Comparison of ENCODE assay signal across 15 mouse cellular contexts in genomic region chr11:17686806-17687205, GRCm38 (mm10).
DNase-seq lines count a peak whose midpoint lies in the region; ATAC-seq and TF ChIP-seq lines count a peak whose summit lies in the region.
"Had no signal": no experiment of that assay in that cellular context is flagged by ENCODE, and none has a peak within 500 bp of the region (broad histone marks: within the 10 kb centered on the region; RNA-seq: fewer than 3 reads in every experiment).

No protein-coding gene starts in this region.

- peaks cover 9% of the 10 kb centered on the region; the same call in 1 of the 2 replicates for H3K4me1 ChIP-seq in forebrain, embryonic 13.5 days
- H3K4me1 ChIP-seq in forebrain, embryonic 11.5 days (replicated peaks; ENCODE audit: control insufficient read depth, insufficient read depth, low read length): 0 out of 2 replicates have a peak, but pooled peaks cover 4% of the 10 kb centered on the region
- peaks cover 5% of the 10 kb centered on the region; the same call in 1 of the 2 replicates for H3K4me1 ChIP-seq in intestine, embryonic 14.5 days (replicated peaks; ENCODE audit: control insufficient read depth, insufficient read depth, low read length)
- H3K4me1 ChIP-seq in intestine, embryonic 16.5 days (ENCODE audit: control insufficient read depth, insufficient read depth, low read length): no peaks in the 10 kb centered on the region
- H3K4me1 ChIP-seq in heart, postnatal 0 days (ENCODE audit: control insufficient read depth, insufficient read depth): peaks cover 10% of the 10 kb centered on the region
- H3K4me1 ChIP-seq: limb, embryonic 12.5 days had no signal

- no peak overlapping the region for H3K4me2 ChIP-seq in forebrain, embryonic 13.5 days
- H3K4me2 ChIP-seq in forebrain, embryonic 11.5 days (ENCODE audit: low read depth, low read length, severe bottlenecking): no peak overlapping the region
- no peak overlapping the region for H3K4me2 ChIP-seq in intestine, embryonic 14.5 days (ENCODE audit: low read length)
- no peak overlapping the region for H3K4me2 ChIP-seq in intestine, embryonic 16.5 days (ENCODE audit: low read depth, low read length)
- H3K4me2 ChIP-seq in heart, postnatal 0 days (ENCODE audit: low read depth, low read length): no peak overlapping the region
- H3K4me2 ChIP-seq: limb, embryonic 12.5 days had no signal

- peak; percentile 82; the same call in 1 of the 2 replicates for ATAC-seq in forebrain, embryonic 13.5 days
- ATAC-seq in forebrain, embryonic 11.5 days (replicated peaks; ENCODE audit: low FRiP score): no peak
- no peak for ATAC-seq in intestine, embryonic 14.5 days (replicated peaks; ENCODE audit: low FRiP score, low TSS enrichment, low read depth)
- no peak for ATAC-seq in intestine, embryonic 16.5 days
- ATAC-seq in heart, postnatal 0 days (ENCODE audit: insufficient read depth, low read depth): no peak

- DNase-seq in forebrain, embryonic 11.5 days (ENCODE audit: low spot score): no peak
- DNase-seq in intestine, embryonic 14.5 days (ENCODE audit: low spot score): no peak
- peak; percentile 18 for DNase-seq in adipocyte (ENCODE audit: low spot score)
- no peak for DNase-seq in heart, postnatal 0 days (ENCODE audit: low spot score)
- DNase-seq in left cerebral cortex, adult 8-10 months (ENCODE audit: low spot score in 2 of 2): no peak
- DNase-seq in right cerebral cortex, postnatal 25 days: no peak
- DNase-seq: adrenal gland, adult 8-10 months; cerebellum, adult 11 months; kidney, adult 8-10 months; layer of hippocampus, adult 9-11 months; thymus, adult 2 months had no signal

- no peak overlapping the region for H3K27ac ChIP-seq in forebrain, embryonic 13.5 days
- H3K27ac ChIP-seq in forebrain, embryonic 11.5 days (ENCODE audit: low read depth, low read length): no peak overlapping the region
- H3K27ac ChIP-seq in intestine, embryonic 14.5 days (ENCODE audit: low read depth): peak overlapping the region; percentile 38; the same call in 1 of the 2 replicates
- no peak overlapping the region for H3K27ac ChIP-seq in intestine, embryonic 16.5 days (ENCODE audit: low read length)
- H3K27ac ChIP-seq in heart, postnatal 0 days (ENCODE audit: low read depth): peak overlapping the region; percentile 61; the same call in 1 of the 2 replicates
- H3K27ac ChIP-seq: limb, embryonic 12.5 days; macrophage had no signal

- H3K9me3 ChIP-seq in forebrain, embryonic 13.5 days (replicated peaks): peaks cover 6% of the 10 kb centered on the region; the same call in 1 of the 2 replicates
- 0 out of 2 replicates have a peak, but pooled peaks cover 3% of the 10 kb centered on the region for H3K9me3 ChIP-seq in forebrain, embryonic 11.5 days (ENCODE audit: control insufficient read depth, low read length)
- H3K9me3 ChIP-seq in intestine, embryonic 14.5 days (ENCODE audit: control insufficient read depth, low read length): peaks cover 2% of the 10 kb centered on the region; the same call in 1 of the 2 replicates
- no peaks in the 10 kb centered on the region for H3K9me3 ChIP-seq in intestine, embryonic 16.5 days (ENCODE audit: control insufficient read depth, low read length)
- H3K9me3 ChIP-seq in heart, postnatal 0 days (replicated peaks; ENCODE audit: control insufficient read depth, low read length): 0 out of 2 replicates have a peak, but pooled peaks cover 4% of the 10 kb centered on the region

- no peak for TF ChIP-seq CTCF in heart, postnatal 0 days (IDR thresholded peaks at IDR 0.05; ENCODE audit: low read depth)

- H3K27me3 ChIP-seq in forebrain, embryonic 13.5 days: no peaks in the 10 kb centered on the region
- no peaks in the 10 kb centered on the region for H3K27me3 ChIP-seq in forebrain, embryonic 11.5 days (ENCODE audit: control insufficient read depth, insufficient read depth, low read length)
- no peaks in the 10 kb centered on the region for H3K27me3 ChIP-seq in intestine, embryonic 14.5 days (replicated peaks; ENCODE audit: control insufficient read depth, insufficient read depth, low read length)
- H3K27me3 ChIP-seq in intestine, embryonic 16.5 days (replicated peaks; ENCODE audit: control insufficient read depth, insufficient read depth, low read length): no peaks in the 10 kb centered on the region
- H3K27me3 ChIP-seq in heart, postnatal 0 days (ENCODE audit: control insufficient read depth, insufficient read depth, low read length): no peaks in the 10 kb centered on the region
- H3K27me3 ChIP-seq: limb, embryonic 12.5 days had no signal

- H3K36me3 ChIP-seq in forebrain, embryonic 13.5 days (ENCODE audit: poor library complexity, severe bottlenecking): no peaks in the 10 kb centered on the region
- no peaks in the 10 kb centered on the region for H3K36me3 ChIP-seq in forebrain, embryonic 11.5 days (ENCODE audit: control insufficient read depth, insufficient read depth, low read length)
- no peaks in the 10 kb centered on the region for H3K36me3 ChIP-seq in intestine, embryonic 14.5 days (ENCODE audit: control insufficient read depth, insufficient read depth, low read length)
- no peaks in the 10 kb centered on the region for H3K36me3 ChIP-seq in intestine, embryonic 16.5 days (ENCODE audit: control insufficient read depth, insufficient read depth, low read length)
- H3K36me3 ChIP-seq in heart, postnatal 0 days (replicated peaks; ENCODE audit: control insufficient read depth, insufficient read depth, low read length): no peaks in the 10 kb centered on the region
- H3K36me3 ChIP-seq: limb, embryonic 12.5 days had no signal

- no peak for TF ChIP-seq EP300 in heart, postnatal 0 days (IDR thresholded peaks at IDR 0.05; ENCODE audit: low read depth)

- H3K4me3 ChIP-seq in forebrain, embryonic 13.5 days: no peak overlapping the region
- H3K4me3 ChIP-seq in forebrain, embryonic 11.5 days (ENCODE audit: low read depth, low read length): no peak overlapping the region
- H3K4me3 ChIP-seq in intestine, embryonic 14.5 days (ENCODE audit: low read depth, low read length): no peak overlapping the region
- H3K4me3 ChIP-seq in intestine, embryonic 16.5 days (ENCODE audit: low read length): no peak overlapping the region
- H3K4me3 ChIP-seq in heart, postnatal 0 days (ENCODE audit: low read depth, low read length): no peak overlapping the region
- H3K4me3 ChIP-seq: limb, embryonic 12.5 days had no signal

- no peak overlapping the region for H3K9ac ChIP-seq in forebrain, embryonic 13.5 days
- no peak overlapping the region for H3K9ac ChIP-seq in forebrain, embryonic 11.5 days (ENCODE audit: low read length)
- no peak overlapping the region for H3K9ac ChIP-seq in intestine, embryonic 14.5 days (ENCODE audit: low read length)
- no peak overlapping the region for H3K9ac ChIP-seq in intestine, embryonic 16.5 days (ENCODE audit: low read depth, low read length)
- no peak overlapping the region for H3K9ac ChIP-seq in heart, postnatal 0 days (replicated peaks; ENCODE audit: low read depth, low read length)
- H3K9ac ChIP-seq: limb, embryonic 12.5 days had no signal

- 55% methylated on average over 2 of the region's 2 CpGs for WGBS in forebrain, embryonic 13.5 days
- 71% methylated on average over 2 of the region's 2 CpGs for WGBS in forebrain, embryonic 11.5 days
- 50% methylated on average over 2 of the region's 2 CpGs for WGBS in intestine, embryonic 14.5 days
- WGBS in intestine, embryonic 16.5 days: 62% methylated on average over 2 of the region's 2 CpGs
- WGBS in heart, postnatal 0 days: 21% methylated on average over 2 of the region's 2 CpGs

Comparison
In these comparisons a context has a peak if more than half of its experiments do, and no peak if none do; other contexts are left out.
1. H3K27ac ChIP-seq: peak in intestine, embryonic 14.5 days (single experiment) and heart, postnatal 0 days (single experiment); none in forebrain, embryonic 13.5 days (single experiment), forebrain, embryonic 11.5 days (single experiment) and intestine, embryonic 16.5 days (single experiment).